Mouse (Mus musculus): ENCODE data around the gene Trpc4ap.
A peak's percentile ranks its signal among the peaks of the same experiment; 100 is the strongest.

Gene Trpc4ap

DNA sequence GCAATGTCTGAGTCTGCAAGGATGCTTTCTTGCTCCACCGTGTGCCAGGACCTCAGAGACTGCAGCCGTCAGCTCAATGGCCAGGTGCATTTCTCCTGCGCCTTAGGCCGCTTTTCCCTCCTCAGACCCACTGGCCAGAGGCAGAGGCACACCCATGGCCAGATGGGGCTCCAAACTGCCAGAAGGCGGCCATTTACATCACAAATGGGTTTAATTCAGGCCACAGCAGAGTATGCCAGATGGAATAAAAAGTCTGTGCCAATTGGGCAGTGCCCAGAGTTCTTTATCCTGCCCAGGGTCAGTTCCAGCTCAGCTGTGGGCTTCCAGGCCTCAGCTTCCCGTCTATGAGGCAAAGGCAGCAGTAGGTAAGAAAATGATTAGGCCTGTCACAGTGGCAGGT is 51.5 kb downstream of the Trpc4ap start:
- DNase-seq (ENCODE audit: low spot score in 2 of 2), result no peak

DNA sequence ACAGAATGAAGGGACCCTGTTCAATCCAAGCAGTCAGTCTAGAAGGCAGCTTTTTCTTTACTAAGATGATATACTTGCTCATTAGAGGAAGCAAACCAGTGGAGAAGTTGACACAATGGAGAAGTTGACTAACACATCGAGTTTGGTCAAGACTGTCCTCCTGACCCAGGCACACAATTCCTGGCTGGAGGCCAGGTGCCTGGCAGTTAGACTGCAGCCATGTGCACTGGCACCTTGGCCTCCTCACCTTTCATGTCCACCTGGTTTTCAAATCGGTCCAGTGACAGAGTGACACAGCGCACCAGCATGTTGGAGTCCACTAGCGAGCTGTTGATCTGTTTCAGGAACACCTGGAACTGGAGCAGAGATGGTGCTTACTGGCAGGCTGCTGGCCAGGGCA is 54.8 kb downstream of the Trpc4ap start:
- no peak for DNase-seq (ENCODE audit: low spot score in 2 of 2)

DNA sequence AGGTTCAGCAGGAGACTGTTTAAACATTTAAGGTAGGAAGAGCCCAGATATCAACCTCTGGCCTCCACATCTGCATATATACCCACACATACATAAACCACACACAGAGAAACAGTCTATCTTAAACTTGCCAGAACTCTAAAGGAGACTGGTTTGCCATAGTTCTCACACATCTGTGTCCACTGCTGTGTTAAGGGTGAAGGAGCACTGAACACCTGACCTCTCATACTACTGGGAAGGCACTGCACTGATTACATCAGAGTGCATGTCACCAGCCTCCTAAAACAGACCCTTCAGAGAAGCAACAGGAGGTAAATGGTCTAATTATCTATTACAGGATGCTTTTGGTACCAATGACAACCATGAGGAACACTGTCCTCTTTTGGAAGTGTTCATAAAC is 55.3 kb downstream of the Trpc4ap start:
- no peak for DNase-seq (ENCODE audit: low spot score in 2 of 2)

DNA sequence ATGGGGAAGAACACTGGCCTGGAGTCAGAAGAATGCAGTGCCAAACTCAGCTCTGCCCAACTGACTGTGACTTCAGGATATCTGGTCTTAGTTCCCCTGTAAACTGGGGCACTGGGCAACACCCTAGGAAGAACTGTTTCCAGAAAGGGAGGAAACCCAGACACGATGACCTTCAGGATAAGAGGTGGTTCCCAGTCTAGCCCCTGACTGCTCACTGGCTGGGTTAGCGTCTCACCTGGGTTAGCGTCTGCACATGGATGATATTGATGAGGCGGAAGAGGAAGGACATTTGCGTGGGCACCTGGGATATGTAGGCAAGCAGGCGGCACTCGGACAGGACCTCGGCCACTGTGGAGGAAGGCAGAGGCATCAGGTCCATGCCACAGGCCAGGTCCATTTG is 56.2 kb downstream of the Trpc4ap start:
- DNase-seq (ENCODE audit: low spot score in 2 of 2), result no peak

DNA sequence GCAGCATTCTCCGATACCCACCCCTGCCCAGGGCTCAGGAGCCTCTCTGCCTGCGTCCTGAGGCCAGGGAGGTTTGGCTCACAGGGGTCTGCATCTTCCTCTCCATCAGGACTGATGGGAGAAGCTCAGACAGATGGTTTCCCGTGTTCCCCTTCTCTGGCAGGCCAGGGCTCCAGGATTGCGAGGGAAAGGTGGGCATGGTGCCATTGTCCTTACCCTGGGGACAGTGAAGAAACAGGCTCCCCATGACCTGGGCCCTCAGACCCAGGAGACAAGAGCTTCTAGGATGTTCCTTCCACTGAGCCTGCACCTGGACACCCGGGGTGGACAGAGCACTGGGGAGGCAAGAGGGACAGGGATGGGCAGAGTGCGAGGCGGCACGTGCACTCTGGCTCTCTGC is 57.6 kb downstream of the Trpc4ap start:
- DNase-seq (ENCODE audit: low spot score in 2 of 2), result no peak

DNA sequence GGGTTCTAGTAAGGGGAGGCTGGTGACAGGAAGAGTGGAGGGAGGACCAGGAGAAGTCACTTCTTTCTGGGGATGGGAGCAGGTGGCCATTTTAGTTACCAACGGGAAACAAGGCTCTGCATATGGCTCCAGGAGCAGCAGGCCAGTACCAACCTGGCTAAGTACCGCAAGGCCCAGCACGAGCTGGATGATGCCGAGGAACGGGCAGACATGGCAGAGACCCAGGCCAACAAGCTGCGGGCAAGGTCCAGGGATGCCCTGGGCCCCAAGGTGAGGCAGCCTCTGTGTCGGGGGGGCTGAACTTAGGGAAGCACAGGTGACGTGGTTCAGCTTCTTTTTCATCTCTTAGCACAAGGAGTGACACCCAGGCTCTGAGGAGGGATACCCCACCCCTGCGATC is 58.5 kb downstream of the Trpc4ap start:
- no peak for DNase-seq (ENCODE audit: low spot score in 2 of 2)

DNA sequence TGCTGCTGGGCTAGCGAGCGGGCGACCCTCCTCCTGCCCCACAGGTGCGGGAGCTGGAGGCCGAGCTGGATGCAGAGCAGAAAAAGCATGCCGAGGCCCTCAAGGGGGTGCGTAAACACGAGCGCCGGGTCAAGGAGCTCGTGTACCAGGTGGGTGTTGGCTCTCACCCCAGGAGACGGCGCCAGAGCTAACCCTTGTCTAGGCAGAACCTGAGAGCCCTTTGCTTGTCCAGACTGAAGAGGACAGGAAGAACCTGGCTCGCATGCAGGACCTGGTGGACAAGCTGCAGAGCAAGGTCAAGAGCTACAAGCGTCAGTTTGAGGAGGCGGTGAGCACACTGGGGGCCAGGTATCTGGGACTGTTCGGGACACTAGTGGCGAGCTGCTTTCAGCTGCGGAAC is 59.1 kb downstream of the Trpc4ap start:
- no peak for DNase-seq (ENCODE audit: low spot score in 2 of 2)

DNA sequence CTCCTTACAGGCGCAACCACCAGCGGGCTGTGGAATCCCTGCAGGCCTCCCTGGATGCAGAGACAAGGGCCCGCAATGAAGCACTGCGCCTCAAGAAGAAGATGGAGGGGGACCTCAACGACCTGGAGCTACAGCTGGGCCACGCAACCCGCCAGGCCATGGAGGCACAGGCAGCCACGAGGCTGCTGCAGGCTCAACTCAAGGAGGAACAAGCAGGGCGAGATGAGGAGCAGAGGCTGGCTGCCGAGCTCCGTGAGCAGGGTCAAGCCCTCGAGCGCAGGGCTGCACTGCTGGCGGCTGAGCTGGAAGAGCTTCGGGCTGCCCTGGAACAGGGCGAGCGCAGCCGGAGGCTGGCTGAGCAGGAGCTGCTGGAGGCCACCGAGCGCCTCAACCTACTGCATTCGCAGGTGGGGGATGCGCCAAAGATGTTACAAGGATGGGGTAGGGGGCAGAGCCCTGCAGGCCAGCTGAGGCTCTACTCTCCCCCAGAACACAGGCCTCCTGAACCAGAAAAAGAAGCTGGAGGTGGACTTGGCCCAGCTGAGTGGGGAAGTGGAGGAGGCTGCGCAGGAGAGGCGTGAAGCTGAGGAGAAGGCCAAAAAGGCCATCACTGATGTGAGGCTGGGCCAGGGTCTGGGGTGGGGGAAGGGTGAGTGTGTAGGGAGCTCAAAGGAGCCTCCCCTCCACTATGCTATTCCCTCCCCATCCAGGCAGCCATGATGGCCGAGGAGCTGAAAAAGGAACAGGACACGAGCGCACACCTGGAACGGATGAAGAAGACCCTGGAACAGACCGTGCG is 59.8 kb downstream of the Trpc4ap start:
- no peak for DNase-seq (ENCODE audit: low spot score in 2 of 2)

DNA sequence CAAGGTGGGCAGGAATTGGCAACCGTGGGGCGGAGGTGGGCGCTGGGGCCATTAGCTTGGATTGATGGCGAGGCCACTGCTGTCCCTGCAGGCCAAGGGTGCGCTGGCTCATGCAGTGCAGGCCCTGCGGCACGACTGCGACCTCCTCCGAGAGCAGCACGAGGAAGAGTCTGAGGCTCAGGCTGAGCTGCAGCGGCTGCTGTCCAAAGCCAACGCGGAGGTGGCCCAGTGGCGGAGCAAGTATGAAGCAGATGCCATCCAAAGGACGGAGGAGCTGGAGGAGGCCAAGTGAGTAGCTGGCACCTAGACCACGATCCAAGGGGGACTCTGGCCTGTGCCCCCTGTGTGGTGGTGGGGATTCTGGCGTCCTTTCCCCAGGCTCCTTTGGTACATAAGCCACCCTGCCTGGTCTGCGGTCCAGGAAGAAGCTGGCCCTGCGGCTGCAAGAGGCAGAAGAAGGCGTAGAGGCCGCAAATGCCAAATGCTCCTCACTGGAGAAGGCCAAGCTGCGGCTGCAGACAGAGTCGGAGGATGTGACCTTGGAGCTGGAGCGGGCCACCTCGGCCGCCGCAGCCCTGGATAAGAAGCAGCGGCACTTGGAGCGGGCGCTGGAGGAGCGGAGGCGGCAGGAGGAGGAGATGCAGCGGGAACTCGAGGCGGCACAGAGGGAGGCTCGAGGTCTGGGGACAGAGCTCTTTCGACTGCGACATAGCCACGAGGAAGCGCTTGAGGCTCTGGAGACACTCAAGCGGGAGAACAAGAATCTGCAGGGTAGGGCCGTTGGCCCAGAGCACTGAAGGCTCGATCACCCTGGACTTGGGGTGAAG is 61.4 kb downstream of the Trpc4ap start:
- DNase-seq (ENCODE audit: low spot score in 2 of 2), result no peak

DNA sequence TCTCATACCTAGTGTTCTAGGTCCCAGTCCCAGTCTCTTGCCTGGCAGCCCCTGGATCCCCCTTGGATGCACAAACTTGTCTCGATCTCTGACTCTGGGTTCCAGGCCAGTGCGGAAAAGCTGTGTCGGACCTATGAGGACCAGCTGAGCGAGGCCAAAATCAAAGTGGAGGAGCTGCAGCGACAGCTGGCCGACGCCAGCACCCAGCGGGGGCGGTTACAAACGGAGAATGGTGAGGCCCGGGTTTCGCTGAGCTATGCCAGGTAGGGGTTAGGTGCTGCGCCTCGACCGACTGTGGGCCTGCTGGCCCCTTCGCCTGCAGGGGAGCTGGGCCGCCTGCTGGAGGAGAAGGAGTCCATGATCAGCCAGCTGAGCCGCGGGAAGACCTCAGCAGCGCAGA is 62.0 kb downstream of the Trpc4ap start:
- DNase-seq (ENCODE audit: low spot score in 2 of 2), result no peak

DNA sequence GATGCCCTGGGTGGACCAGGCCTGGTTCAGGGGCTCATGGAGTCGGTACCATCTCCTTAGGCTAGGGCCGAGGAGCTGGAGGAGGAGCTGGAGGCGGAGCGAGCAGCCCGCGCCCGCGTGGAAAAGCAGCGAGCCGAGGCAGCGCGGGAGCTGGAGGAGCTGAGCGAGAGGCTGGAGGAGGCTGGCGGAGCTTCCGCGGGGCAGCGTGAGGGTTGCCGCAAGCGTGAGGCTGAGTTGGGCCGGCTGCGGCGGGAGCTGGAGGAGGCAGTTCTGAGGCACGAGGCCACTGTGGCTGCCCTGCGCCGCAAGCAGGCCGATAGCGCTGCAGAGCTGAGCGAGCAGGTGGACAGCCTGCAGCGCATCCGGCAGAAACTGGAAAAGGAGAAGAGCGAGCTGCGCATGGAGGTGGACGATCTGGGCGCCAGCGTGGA is 62.9 kb downstream of the Trpc4ap start:
- no peak for DNase-seq (ENCODE audit: low spot score in 2 of 2)

DNA sequence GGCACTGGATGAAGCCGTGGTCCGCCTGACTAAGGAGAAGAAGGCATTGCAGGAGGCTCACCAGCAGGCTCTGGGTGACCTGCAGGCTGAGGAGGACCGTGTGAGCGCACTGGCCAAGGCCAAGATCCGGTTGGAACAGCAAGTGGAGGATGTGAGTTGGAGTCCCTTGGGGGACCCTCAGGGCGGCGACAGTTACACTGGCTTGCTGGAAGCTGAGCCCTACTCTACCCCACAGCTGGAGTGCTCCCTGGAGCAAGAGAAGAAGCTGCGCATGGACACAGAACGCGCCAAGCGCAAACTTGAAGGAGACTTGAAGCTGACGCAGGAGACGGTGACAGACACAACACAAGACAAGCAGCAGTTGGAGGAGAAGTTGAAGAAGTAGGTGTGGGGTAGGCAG is 63.7 kb downstream of the Trpc4ap start:
- no peak for DNase-seq (ENCODE audit: low spot score in 2 of 2)

DNA sequence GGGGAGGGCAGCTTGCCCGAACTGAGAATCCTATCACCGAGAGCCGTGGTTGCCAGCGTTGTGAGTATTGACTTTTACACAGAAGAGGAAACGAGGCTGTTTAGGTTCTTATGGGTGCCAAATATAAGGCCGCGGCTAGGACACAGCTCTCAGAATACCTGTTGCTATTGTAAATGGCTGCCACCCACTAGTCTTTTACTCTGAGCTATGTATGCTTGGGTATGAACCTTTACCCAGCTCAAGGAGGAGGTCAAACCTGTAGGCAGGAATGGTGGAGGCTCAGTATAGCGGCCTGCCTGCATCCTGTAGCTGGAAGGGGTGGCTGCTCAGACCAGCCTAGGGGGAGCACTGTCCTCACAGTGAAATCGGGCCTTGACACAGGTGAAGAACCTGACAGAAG is 64.1 kb downstream of the Trpc4ap start:
- no peak for DNase-seq (ENCODE audit: low spot score in 2 of 2)

DNA sequence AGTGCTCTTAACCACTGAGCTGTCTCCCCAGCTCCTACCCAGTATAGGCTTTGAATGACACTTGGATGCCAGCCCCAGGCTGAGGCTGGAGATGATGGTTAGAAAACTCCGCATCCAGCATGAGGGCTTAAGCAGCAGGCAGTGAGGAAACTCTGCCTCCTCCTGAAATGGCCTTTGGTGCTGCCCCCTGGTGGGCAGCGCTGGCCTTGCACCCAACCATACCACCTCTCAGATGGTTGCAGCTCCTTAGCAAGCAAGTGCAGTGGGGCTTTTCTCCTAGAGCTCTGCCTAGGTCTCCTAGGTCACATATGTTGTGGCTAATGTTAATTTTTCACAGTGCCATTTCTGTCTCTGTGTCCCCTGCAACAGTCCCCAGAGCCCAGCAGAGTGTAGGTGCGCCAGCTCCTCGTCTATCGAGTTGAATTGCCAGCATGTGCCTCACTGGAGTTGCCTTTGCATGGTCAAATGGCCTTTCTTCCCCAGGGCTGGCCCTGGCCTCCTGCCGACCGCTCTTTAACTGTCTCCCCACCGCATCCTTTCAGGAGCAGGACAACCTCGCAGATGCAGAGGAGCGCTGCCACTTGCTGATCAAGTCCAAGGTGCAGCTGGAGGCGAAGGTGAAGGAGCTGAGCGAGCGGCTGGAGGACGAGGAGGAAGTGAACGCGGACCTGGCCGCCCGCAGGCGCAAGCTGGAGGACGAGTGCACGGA is 65.0 kb downstream of the Trpc4ap start:
- peak in 1 of 2 experiments; percentile 82 for DNase-seq (ENCODE audit: low spot score in 2 of 2)

DNA sequence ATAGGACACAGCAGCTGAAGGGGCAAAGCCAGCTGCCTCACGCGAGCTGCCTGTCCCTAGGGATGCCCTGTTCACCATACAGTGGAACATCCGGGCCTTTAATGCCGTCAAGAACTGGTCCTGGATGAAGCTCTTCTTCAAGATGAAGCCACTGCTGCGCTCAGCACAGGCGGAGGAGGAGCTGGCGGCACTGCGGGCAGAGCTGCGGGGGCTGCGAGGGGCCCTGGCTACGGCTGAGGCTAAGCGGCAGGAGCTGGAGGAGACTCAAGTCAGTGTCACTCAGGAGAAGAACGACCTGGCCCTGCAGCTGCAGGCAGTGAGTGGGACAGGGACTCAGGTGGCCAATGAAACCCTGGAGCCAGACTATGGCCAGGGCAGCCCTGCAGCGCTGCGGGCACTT is 65.9 kb downstream of the Trpc4ap start:
- peak in 1 of 2 experiments; percentile 56 for DNase-seq (ENCODE audit: low spot score in 2 of 2)

DNA sequence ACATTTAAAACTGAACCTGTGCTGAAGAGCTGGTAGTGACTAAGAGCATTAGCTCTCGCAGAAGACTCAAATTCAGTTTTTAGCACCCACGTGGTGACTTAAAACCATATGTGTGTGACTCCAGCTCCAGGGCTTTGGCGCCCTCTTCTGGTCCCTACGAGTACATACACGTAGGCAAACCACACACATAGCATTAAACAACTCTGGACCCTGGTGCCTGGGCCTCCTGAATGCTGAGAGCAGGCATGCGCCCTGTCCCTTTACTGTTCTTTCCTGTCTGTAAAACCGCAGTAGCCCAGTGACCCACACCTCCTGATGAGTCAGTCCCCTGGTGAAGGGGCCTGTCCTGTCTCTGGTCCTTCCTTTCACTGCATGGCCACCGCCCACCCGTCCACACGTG is 67.5 kb downstream of the Trpc4ap start:
- no peak for DNase-seq (ENCODE audit: low spot score in 2 of 2)

DNA sequence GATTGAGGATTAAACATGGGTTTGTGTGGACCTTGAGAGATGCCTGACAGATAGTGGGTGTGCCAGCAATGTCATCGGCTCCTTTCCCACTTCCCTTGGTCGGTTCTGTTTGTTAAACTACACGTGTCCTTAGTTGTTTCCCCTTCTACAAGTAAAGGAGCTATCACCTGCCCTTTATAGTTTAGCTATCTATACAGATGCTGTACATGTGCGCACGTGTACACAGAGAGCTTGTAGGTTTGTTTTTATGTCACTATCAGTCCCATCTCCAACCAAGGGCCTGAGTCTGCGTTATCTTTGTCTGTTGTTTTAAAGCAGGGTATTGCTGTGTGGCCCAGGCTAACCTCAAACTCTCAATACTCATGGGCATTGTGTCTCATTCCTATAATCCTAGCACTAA is 68.2 kb downstream of the Trpc4ap start:
- DNase-seq (ENCODE audit: low spot score in 2 of 2), result no peak

DNA sequence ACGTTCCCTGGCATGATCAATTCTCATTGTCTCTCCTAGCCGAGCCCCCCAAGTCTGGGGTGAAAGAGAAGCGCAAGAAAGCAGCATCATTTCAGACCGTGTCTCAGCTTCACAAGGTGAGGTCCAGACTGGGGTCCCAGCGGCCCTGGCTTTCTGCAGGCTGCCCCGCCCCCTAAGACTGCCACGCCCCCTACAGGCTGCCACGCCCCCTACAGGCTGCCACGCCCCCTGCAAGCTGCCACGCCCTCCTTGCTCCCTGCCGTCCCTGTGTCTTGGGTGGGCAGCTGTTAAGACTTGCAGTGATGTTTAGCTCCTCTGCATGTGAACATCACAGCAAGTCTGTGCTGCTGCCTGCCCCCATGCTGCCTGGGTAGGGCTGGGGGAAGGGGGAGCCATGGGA is 69.6 kb downstream of the Trpc4ap start:
- DNase-seq (ENCODE audit: low spot score in 2 of 2), result no peak

DNA sequence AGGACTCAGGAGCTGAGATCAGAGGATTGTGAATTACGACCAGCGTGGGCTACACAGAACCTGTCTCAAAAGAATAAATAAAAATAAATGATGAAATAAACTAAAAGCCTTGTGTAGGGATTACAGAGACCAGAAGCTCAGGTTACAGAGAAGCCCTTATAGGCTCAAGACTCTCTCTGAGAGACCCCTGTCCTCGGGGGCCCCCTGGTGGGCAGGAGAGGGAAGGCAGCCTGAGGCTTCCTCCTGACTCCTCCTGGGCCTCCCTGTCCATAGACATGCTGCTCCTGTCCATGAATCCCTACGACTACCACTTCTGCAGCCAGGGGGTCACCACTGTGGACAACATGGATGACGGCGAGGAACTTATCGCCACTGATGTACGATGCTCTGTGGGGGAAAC is 72.4 kb downstream of the Trpc4ap start:
- DNase-seq (ENCODE audit: low spot score in 2 of 2), result peak; percentile 79 to 93

DNA sequence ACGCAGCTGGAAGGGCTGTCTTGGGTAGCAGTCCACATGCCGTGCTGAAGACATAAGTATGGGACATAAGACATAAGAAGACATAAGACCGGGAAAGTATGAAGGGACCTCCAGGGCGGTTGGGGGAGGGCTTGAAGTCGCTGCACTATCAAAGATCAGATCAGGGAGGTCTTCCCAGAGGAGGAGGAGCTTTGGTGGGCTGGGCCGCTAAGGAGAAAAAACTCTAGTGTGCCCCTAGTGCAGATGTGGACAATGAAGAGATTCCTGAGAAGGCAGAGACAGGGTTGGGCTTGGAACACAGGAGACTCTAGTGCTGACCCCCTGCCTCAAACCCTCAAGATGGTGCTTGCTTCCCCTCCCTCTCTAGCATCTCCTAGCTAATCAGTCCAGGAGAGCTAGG is 75.2 kb downstream of the Trpc4ap start:
- no peak for DNase-seq (ENCODE audit: low spot score in 2 of 2)

DNA sequence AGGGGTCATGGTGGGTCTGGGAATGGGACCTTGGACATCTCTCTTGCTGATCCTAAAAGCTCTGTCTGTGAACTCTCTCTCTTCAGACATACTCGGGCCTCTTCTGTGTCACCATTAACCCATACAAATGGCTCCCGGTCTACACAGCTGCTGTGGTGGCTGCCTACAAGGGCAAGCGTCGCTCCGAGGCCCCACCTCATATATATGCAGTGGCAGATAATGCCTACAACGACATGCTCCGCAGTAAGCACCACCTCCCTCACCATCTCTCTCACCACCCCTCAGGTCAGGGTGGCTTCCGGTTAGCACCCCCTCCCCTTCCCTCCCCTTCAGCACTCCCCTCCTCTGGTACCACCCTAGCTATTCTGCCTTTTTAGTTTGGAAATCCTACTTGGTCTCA is 78.2 kb downstream of the Trpc4ap start:
- DNase-seq (ENCODE audit: low spot score in 2 of 2), result no peak

DNA sequence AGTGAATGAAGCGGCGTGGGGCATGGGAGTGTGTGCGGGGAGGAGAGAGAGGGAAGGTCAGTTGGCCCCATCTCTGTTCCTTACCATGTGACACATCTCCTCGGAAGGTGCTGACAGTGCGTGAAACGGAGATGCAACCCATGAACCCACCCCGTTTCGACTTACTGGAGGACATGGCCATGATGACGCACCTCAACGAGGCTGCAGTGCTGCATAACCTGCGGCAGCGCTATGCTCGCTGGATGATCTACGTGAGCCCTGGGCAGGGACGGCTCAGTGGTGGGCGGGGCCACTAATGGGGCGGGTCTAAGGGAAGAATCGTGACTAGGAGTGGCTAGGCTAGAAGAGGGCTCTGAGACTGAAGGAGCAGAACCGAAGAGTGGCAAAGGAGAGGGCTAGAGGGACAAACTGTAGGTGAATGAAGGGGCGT is 78.8 kb downstream of the Trpc4ap start:
- DNase-seq (ENCODE audit: low spot score in 2 of 2), result no peak

Measured in urinary bladder, postnatal 4 days (tissue).